Mouse (Mus musculus): ENCODE data around the gene P2rx3.

GRCm38 (mm10) chr2:85043623-85044022 is 6.4 kb upstream of the P2rx3 start:
- TF ChIP-seq POLR2A (IDR thresholded peaks at IDR 0.05; ENCODE audit: borderline replicate concordance, low read depth, low read length) (no peak), CTCF (IDR thresholded peaks at IDR 0.05; ENCODE audit: low read depth, low read length) (no peak)

Data from bone marrow macrophage, adult 2 months (primary cell).